Mouse (Mus musculus): ENCODE measurements around the gene Pdf.
A peak's percentile ranks its signal among the peaks of the same experiment; 100 is the strongest.

Gene Pdf

GRCm38 (mm10) chr8:107048061-107048941 is at the start of gene Pdf:
TSS of gene Pdf (minus strand) at chr8:107048614.
- peak; percentile 63 for DNase-seq (ENCODE audit: low spot score)

- peak; percentile 79 for DNase-seq (ENCODE audit: low spot score)
Measured at GRCm38 (mm10) chr8:107096366-107097036, 48.1 kb upstream of the Pdf start, which contains the start of gene Terf2. TSS of gene Terf2 (minus strand) at chr8:107096547.

- no peak for DNase-seq (ENCODE audit: low spot score)
Measured at GRCm38 (mm10) chr8:107095717-107096365, 47.4 kb upstream of the Pdf start.

GRCm38 (mm10) chr8:107090531-107090930 is 42.1 kb upstream of the Pdf start:
- DNase-seq (ENCODE audit: low spot score) = no peak

- no peak for DNase-seq (ENCODE audit: low spot score)
Measured at GRCm38 (mm10) chr8:107088526-107089063, 40.2 kb upstream of the Pdf start.

- DNase-seq (ENCODE audit: low spot score) = no peak
Measured at GRCm38 (mm10) chr8:107086018-107086417, 37.6 kb upstream of the Pdf start.

- DNase-seq (ENCODE audit: low spot score) = no peak
Measured at GRCm38 (mm10) chr8:107085358-107085757, 36.9 kb upstream of the Pdf start.

- DNase-seq (ENCODE audit: low spot score) = no peak
Measured at GRCm38 (mm10) chr8:107076239-107076888, 27.9 kb upstream of the Pdf start.

- no peak for DNase-seq (ENCODE audit: low spot score)
Measured at GRCm38 (mm10) chr8:107074128-107074527, 25.7 kb upstream of the Pdf start.

GRCm38 (mm10) chr8:107073706-107074105 is 25.3 kb upstream of the Pdf start:
- DNase-seq (ENCODE audit: low spot score) = no peak

- no peak for DNase-seq (ENCODE audit: low spot score)
Measured at GRCm38 (mm10) chr8:107065511-107066496, 17.4 kb upstream of the Pdf start, which contains the start of gene Tmed6. TSS of gene Tmed6 (minus strand) at chr8:107065644.

- DNase-seq (ENCODE audit: low spot score) = no peak
Measured at GRCm38 (mm10) chr8:107062613-107063012, 14.2 kb upstream of the Pdf start.

- no peak for DNase-seq (ENCODE audit: low spot score)
Measured at GRCm38 (mm10) chr8:107056973-107057369, 8.6 kb upstream of the Pdf start.

- peak; percentile 73 for DNase-seq (ENCODE audit: low spot score)
Measured at GRCm38 (mm10) chr8:107056076-107056972, 7.9 kb upstream of the Pdf start, which contains the start of the genes Cog8 and Nip7. TSS of gene Cog8 (minus strand) at chr8:107056689. TSS of gene Nip7 (plus strand) at chr8:107056877.

GRCm38 (mm10) chr8:107052046-107052445 is 3.6 kb upstream of the Pdf start:
- no peak for DNase-seq (ENCODE audit: low spot score)

GRCm38 (mm10) chr8:107049480-107049879 is 1.1 kb upstream of the Pdf start:
- no peak for DNase-seq (ENCODE audit: low spot score)

GRCm38 (mm10) chr8:107046976-107047375 is 1.4 kb downstream of the Pdf start:
- no peak for DNase-seq (ENCODE audit: low spot score)

- no peak for DNase-seq (ENCODE audit: low spot score)
Measured at GRCm38 (mm10) chr8:107045478-107045877, 2.9 kb downstream of the Pdf start.

GRCm38 (mm10) chr8:107040632-107041031 is 7.8 kb downstream of the Pdf start:
- DNase-seq (ENCODE audit: low spot score) = no peak

Data from ovary, postnatal 10 days (tissue).